Mouse (Mus musculus) erythroblast, embryonic 14.5 days (primary cell): Measurements from ENCODE around the gene 6430531B16Rik.

Experiments
- GATA1 ChIP-seq: IDR thresholded peaks from 2 replicates; pipeline ENCODE4 v1.6.1; 2012; ENCODE audit warnings: low read length, inconsistent platforms, mixed read lengths
- TAL1 ChIP-seq: IDR thresholded peaks from 3 replicates; pipeline ENCODE4 v1.6.1; 2012; ENCODE audit warnings: low read length, inconsistent platforms, mixed read lengths

DNA sequence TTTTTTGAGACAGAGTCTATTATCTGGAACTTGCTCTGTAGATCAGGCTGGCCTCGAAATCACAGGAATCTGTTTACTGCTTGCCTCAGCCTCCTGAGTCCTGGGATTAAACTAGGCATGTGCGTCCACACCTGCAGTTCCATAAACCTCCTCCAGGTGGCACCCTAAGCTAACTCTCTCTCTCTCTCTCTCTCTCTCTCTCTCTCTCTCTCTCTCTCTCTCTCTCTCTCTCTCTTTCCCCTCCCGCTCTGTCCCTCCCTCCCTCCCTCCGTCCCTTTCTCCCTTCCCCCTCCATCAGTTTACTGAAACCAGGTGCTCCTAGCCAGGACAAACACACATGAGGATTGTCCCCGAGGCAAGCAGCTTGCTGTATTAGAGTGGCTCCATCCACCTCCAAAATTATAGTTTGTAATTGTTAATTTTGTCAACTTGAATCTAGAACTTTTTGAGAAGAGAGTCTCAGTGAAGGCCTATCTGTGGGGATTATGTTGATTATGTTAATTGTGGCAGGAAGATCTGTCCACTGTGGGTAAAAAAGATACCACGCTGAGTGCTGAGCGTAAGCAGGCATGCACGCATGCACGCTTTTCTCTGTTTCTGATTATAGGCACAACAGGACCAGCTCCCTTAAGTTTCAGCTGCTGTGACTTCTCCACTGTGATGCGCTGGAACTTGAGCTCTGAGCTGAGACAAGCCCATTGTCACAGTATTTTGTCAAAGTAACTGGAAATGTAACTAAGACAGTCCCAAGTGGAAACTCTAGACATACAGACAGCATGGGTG lies 9.0 kb downstream of the 6430531B16Rik start:
- TF ChIP-seq TAL1 (no peak), GATA1 (no peak)
